Comparison of ENCODE assay signal across 9 mouse cellular contexts in the genomic region with DNA sequence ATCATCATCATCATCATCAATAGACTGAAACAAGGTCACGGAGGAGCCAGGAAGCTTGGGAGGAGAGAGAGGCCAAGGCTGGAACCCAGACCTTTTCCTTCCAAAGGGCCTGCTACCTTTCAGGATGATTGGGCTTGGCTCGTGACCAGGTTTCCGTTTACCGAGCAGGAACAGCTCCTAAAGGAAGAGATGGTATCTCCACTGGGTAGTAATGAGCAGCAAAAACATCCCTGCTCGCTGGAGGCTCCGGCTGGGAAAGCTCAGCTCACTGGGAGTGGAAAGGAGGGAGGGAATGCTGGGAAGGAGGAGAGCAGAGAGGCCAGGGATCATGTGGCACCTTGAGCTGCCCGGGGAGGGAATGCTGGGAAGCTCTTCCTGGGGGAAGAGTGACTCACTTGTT.
DNase-seq lines count a peak whose midpoint lies in the region; ATAC-seq and TF ChIP-seq lines count a peak whose summit lies in the region.
"Had no signal": no experiment of that assay in that cellular context is flagged by ENCODE, and none has a peak within 500 bp of the region (broad histone marks: within the 10 kb centered on the region; RNA-seq: fewer than 3 reads in every experiment).

No protein-coding gene starts in this region.

- 29% methylated on average over 7 of the region's 7 CpGs for WGBS in lung, postnatal 0 days
- 49% methylated on average over 7 of the region's 7 CpGs for WGBS in stomach, embryonic 15.5 days
- WGBS in midbrain, embryonic 16.5 days, result 70% methylated on average over 7 of the region's 7 CpGs

- no peak for TF ChIP-seq CTCF in lung, postnatal 0 days (IDR thresholded peaks at IDR 0.05)

- no peak overlapping the region for H3K9ac ChIP-seq in lung, postnatal 0 days (replicated peaks; ENCODE audit: low read depth)
- H3K9ac ChIP-seq in stomach, embryonic 15.5 days, result no peak overlapping the region
- no peak overlapping the region for H3K9ac ChIP-seq in midbrain, embryonic 16.5 days (ENCODE audit: low read depth, low read length)
- H3K9ac ChIP-seq: lung, embryonic 14.5 days had no signal

- no peak overlapping the region for H3K4me3 ChIP-seq in lung, postnatal 0 days (ENCODE audit: low read depth, low read length)
- no peak overlapping the region for H3K4me3 ChIP-seq in stomach, embryonic 15.5 days (replicated peaks)
- H3K4me3 ChIP-seq in midbrain, embryonic 16.5 days (ENCODE audit: low read depth, low read length), result no peak overlapping the region

- no peaks in the 10 kb centered on the region for H3K4me1 ChIP-seq in lung, postnatal 0 days (ENCODE audit: insufficient read depth, low read depth, low read length)
- H3K4me1 ChIP-seq in stomach, embryonic 15.5 days, result peaks cover 8% of the 10 kb centered on the region; the same call in 1 of the 2 replicates
- H3K4me1 ChIP-seq in midbrain, embryonic 16.5 days (ENCODE audit: control insufficient read depth, insufficient read depth, low read length), result peaks cover 6% of the 10 kb centered on the region

- no peaks in the 10 kb centered on the region for H3K36me3 ChIP-seq in lung, postnatal 0 days (ENCODE audit: insufficient read depth, low read length)
- no peaks in the 10 kb centered on the region for H3K36me3 ChIP-seq in stomach, embryonic 15.5 days
- H3K36me3 ChIP-seq in midbrain, embryonic 16.5 days (ENCODE audit: control insufficient read depth, insufficient read depth, low read length), result no peaks in the 10 kb centered on the region

- no peak overlapping the region for H3K4me2 ChIP-seq in lung, postnatal 0 days (replicated peaks; ENCODE audit: low read depth, low read length)
- H3K4me2 ChIP-seq in stomach, embryonic 15.5 days, result no peak overlapping the region
- H3K4me2 ChIP-seq in midbrain, embryonic 16.5 days (ENCODE audit: low read length), result no peak overlapping the region
- H3K4me2 ChIP-seq: lung, embryonic 14.5 days had no signal

- H3K27ac ChIP-seq in lung, postnatal 0 days (ENCODE audit: low read length), result no peak overlapping the region
- no peak overlapping the region for H3K27ac ChIP-seq in stomach, embryonic 15.5 days
- no peak overlapping the region for H3K27ac ChIP-seq in midbrain, embryonic 16.5 days (ENCODE audit: low read length)

- H3K9me3 ChIP-seq in lung, postnatal 0 days (ENCODE audit: low read length), result no peaks in the 10 kb centered on the region
- no peaks in the 10 kb centered on the region for H3K9me3 ChIP-seq in stomach, embryonic 15.5 days
- H3K9me3 ChIP-seq in midbrain, embryonic 16.5 days (replicated peaks; ENCODE audit: control insufficient read depth, low read length, poor library complexity, severe bottlenecking), result no peaks in the 10 kb centered on the region

- peak; percentile 23 for DNase-seq in lung, postnatal 0 days (ENCODE audit: low spot score)
- DNase-seq in lung, postnatal 25 days (ENCODE audit: low spot score), result no peak
- DNase-seq in heart, adult 8-10 months (ENCODE audit: low spot score), result peak; percentile 32
- peak; percentile 38 to 55 for DNase-seq in kidney, adult 8-10 months
- DNase-seq in retina, postnatal 1 day, result no peak
- DNase-seq in urinary bladder, adult 18-20 months (ENCODE audit: low spot score in 2 of 2), result no peak
- DNase-seq: lung, embryonic 14.5 days had no signal

- no peak for ATAC-seq in lung, postnatal 0 days
- ATAC-seq in stomach, embryonic 15.5 days (ENCODE audit: insufficient read depth, low FRiP score, low read depth), result 0 out of 2 replicates have a peak, but pooled peaks have one; percentile 29
- ATAC-seq in midbrain, embryonic 16.5 days, result no peak

- H3K27me3 ChIP-seq in lung, postnatal 0 days (replicated peaks; ENCODE audit: insufficient read depth, low read length), result no peaks in the 10 kb centered on the region
- H3K27me3 ChIP-seq in stomach, embryonic 15.5 days (replicated peaks), result no peaks in the 10 kb centered on the region
- no peaks in the 10 kb centered on the region for H3K27me3 ChIP-seq in midbrain, embryonic 16.5 days (ENCODE audit: control insufficient read depth, insufficient read depth, low read depth, low read length)

- no peak for TF ChIP-seq EP300 in lung, postnatal 0 days (IDR thresholded peaks at IDR 0.05)

Comparison
In these comparisons a context has a peak if more than half of its experiments do, and no peak if none do; other contexts are left out.
1. DNase-seq: peak in lung, postnatal 0 days (single experiment), heart, adult 8-10 months (single experiment) and kidney, adult 8-10 months (2 of 2); none in lung, postnatal 25 days (single experiment), retina, postnatal 1 day (single experiment) and urinary bladder, adult 18-20 months (0 of 2).